Mouse (Mus musculus) heart, adult 10 weeks (tissue): ENCODE results near the gene Gm36079. TPM values are rescaled to one million over a fixed set of nuclear protein-coding genes. Genes with fewer than 3 reads are reported as not detected.

ENCODE experiments used
- polyA plus RNA-seq: library from polyadenylated mRNA; stranded (reverse); fragments of 350-450 nt; fragmentation: Illumina TruSeq; extraction: RNeasy Lipid Tissue Mini Kit (QIAGEN cat#74804); gene quantifications from one replicate; pipeline ENCODE4 v1.2.3, GENCODE M21; 2014; ENCODE audit warnings: low read depth, low replicate concordance

Gene Gm36079
- polyA plus RNA-seq, result not detected

GRCm38 (mm10) chr13:120026911-120027310, at the start of gene Gm36079:
Gene Gm36079, minus strand, starts transcription at chr13:120027011.

GRCm38 (mm10) chr13:120052085-120052484, 25.3 kb upstream of the Gm36079 start, which contains the start of gene Gm21188:
Gene Gm21188, minus strand, starts transcription at chr13:120052194.

Other genes with a start within 250 kb of the Gm36079 start
- 21.4 TPM for gene Zfp131, start 236.1 kb downstream of the Gm36079 start, polyA plus RNA-seq
- gene AF067063, start 196.8 kb downstream of the Gm36079 start, polyA plus RNA-seq, result not detected
- not detected for gene D13Ertd608e, start 191.0 kb downstream of the Gm36079 start, polyA plus RNA-seq
- not detected for gene Tcstv1, start 132.2 kb downstream of the Gm36079 start, polyA plus RNA-seq
- gene Gm21761, start 97.7 kb downstream of the Gm36079 start, polyA plus RNA-seq, result not detected
- not detected for gene B020031M17Rik, start 76.2 kb downstream of the Gm36079 start, polyA plus RNA-seq
- gene Gm21188, start 25.2 kb upstream of the Gm36079 start, polyA plus RNA-seq, result 0.21 TPM
- not detected for gene Gm20767, start 113.2 kb upstream of the Gm36079 start, polyA plus RNA-seq
- not detected for gene Gm21818, start 145.4 kb upstream of the Gm36079 start, polyA plus RNA-seq
- gene Gm21762, start 188.9 kb upstream of the Gm36079 start, polyA plus RNA-seq, result not detected
- gene Gm21731, start 212.1 kb upstream of the Gm36079 start, polyA plus RNA-seq, result not detected
- not detected for gene AF067061, start 236.1 kb upstream of the Gm36079 start, polyA plus RNA-seq